Mouse (Mus musculus) cerebellum, postnatal 36 days (tissue): ENCODE measurements at regions not wholly inside any gene's neighbourhood (a gene's known extent, or its start where the extent isn't known, plus 50 kb on each side); places are given as distances from the start of the nearest gene placed in this dataset.
"Not testable (repeated sequence)": the region's sequence is repeated elsewhere in the genome, so short reads cannot be mapped to it uniquely, and the experiment has no call there.

ENCODE experiments used
- DNase-seq, 2 experiments: peaks; one replicate each; pipeline ENCODE4 v3.0.0; 2021 to 2022; ENCODE audit warnings: mixed read lengths in 2 of 2

GRCm38 (mm10) chr15:62268189-62268588 lies 1345.4 kb upstream of the A1bg start:
- DNase-seq = no peak

- no peak for DNase-seq
Measured at GRCm38 (mm10) chr15:62267536-62267935, 1344.7 kb upstream of the A1bg start.

GRCm38 (mm10) chr15:62266025-62266424 lies 1343.2 kb upstream of the A1bg start:
- no peak for DNase-seq

GRCm38 (mm10) chr15:62265484-62265937 lies 1342.7 kb upstream of the A1bg start:
- no peak for DNase-seq

GRCm38 (mm10) chr15:62264966-62265365 lies 1342.2 kb upstream of the A1bg start:
- no peak for DNase-seq

- no peak for DNase-seq
Measured at GRCm38 (mm10) chr15:62264183-62264582, 1341.4 kb upstream of the A1bg start.

- DNase-seq = no peak
Measured at GRCm38 (mm10) chr15:62262487-62262886, 1339.7 kb upstream of the A1bg start.

- DNase-seq = no peak
Measured at GRCm38 (mm10) chr15:62261520-62261919, 1338.7 kb upstream of the A1bg start.

GRCm38 (mm10) chr15:62258611-62259010 lies 1335.8 kb upstream of the A1bg start:
- DNase-seq = no peak

GRCm38 (mm10) chr15:62257955-62258354 lies 1335.1 kb upstream of the A1bg start:
- peak in 1 of 2 experiments; percentile 8 for DNase-seq

- DNase-seq = no peak
Measured at GRCm38 (mm10) chr15:62257110-62257667, 1334.4 kb upstream of the A1bg start.

GRCm38 (mm10) chr15:62255571-62255970 lies 1332.8 kb upstream of the A1bg start:
- no peak for DNase-seq

GRCm38 (mm10) chr15:62253724-62254123 lies 1330.9 kb upstream of the A1bg start:
- DNase-seq = no peak

- not testable (repeated sequence) for DNase-seq
Measured at GRCm38 (mm10) chr15:62252078-62252833, 1329.4 kb upstream of the A1bg start.

- DNase-seq = no peak
Measured at GRCm38 (mm10) chr15:62249436-62249835, 1326.6 kb upstream of the A1bg start.

GRCm38 (mm10) chr15:62246561-62247079 lies 1323.8 kb upstream of the A1bg start:
- no peak for DNase-seq

GRCm38 (mm10) chr15:62245237-62245636 lies 1322.4 kb upstream of the A1bg start:
- DNase-seq = no peak

- no peak for DNase-seq
Measured at GRCm38 (mm10) chr15:62244819-62245218, 1322.0 kb upstream of the A1bg start.

- no peak for DNase-seq
Measured at GRCm38 (mm10) chr15:62240031-62240430, 1317.2 kb upstream of the A1bg start.

- no peak for DNase-seq
Measured at GRCm38 (mm10) chr15:62238503-62239045, 1315.8 kb upstream of the A1bg start.

- DNase-seq = no peak
Measured at GRCm38 (mm10) chr15:62236056-62236455, 1313.2 kb upstream of the A1bg start.

GRCm38 (mm10) chr15:62234182-62234760 lies 1311.5 kb upstream of the A1bg start:
- DNase-seq = no peak

GRCm38 (mm10) chr15:62233154-62233553 lies 1310.3 kb upstream of the A1bg start:
- DNase-seq = no peak

- no peak for DNase-seq
Measured at GRCm38 (mm10) chr15:62231709-62232108, 1308.9 kb upstream of the A1bg start.
